ENCODE assay signal across 9 mouse cellular contexts in the genomic region with DNA sequence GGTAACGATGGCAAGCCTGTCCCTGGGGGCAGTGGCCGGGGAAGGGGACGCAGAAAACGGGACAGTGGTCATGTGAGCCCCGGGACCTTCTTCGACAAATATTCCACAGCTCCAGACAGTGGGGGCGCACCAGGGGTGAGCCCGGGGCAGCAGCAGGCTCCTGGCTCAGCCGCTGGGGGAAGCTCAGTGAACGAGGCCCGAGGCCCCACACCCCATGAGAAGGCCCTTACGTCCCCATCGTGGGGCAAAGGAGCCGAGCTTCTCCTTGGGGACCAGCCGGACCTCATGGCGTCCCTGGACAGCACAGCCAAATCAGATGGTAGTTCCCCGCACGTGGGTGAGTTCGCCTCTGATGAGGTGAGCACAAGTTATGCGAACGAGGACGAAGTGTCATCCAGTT. TPM values are rescaled to one million over a fixed set of nuclear protein-coding genes. Genes with fewer than 3 reads are reported as not detected.
A peak's percentile ranks its signal among the peaks of the same experiment; 100 is the strongest.
DNase-seq lines count a peak whose midpoint lies in the region; ATAC-seq and TF ChIP-seq lines count a peak whose summit lies in the region.
"Had no signal": no experiment of that assay in that cellular context is flagged by ENCODE, and none has a peak within 500 bp of the region (broad histone marks: within the 10 kb centered on the region; RNA-seq: fewer than 3 reads in every experiment).

No protein-coding gene starts in this region.

- intact Hi-C loops in heart, postnatal 25 days (cut with DNase I), result no loop called here

- H3K4me1 ChIP-seq in heart, embryonic 11.5 days (ENCODE audit: control insufficient read depth, insufficient read depth, low read length), result peaks cover 43% of the 10 kb centered on the region
- peaks cover 31% of the 10 kb centered on the region for H3K4me1 ChIP-seq in E14TG2a.4 (replicated peaks; ENCODE audit: low read depth, low read length)
- H3K4me1 ChIP-seq in forebrain, embryonic 15.5 days, result peaks cover 35% of the 10 kb centered on the region
- peaks cover 20% of the 10 kb centered on the region for H3K4me1 ChIP-seq in liver, embryonic 13.5 days (replicated peaks)

- H3K27ac ChIP-seq in heart, embryonic 11.5 days (ENCODE audit: low read depth, low read length), result no peak overlapping the region
- H3K27ac ChIP-seq in forebrain, embryonic 15.5 days (replicated peaks), result peak overlapping the region; percentile 97
- H3K27ac ChIP-seq in liver, embryonic 13.5 days, result no peak overlapping the region

- H3K27me3 ChIP-seq in heart, embryonic 11.5 days (ENCODE audit: control insufficient read depth, insufficient read depth, low read length), result peaks cover 34% of the 10 kb centered on the region
- peaks cover 88% of the 10 kb centered on the region for H3K27me3 ChIP-seq in E14TG2a.4 (ENCODE audit: insufficient read depth, low read length)
- no peaks in the 10 kb centered on the region for H3K27me3 ChIP-seq in forebrain, embryonic 15.5 days
- peaks cover 70% of the 10 kb centered on the region for H3K27me3 ChIP-seq in liver, embryonic 13.5 days

- TF ChIP-seq CTCF in E14TG2a.4 (conservative IDR thresholded peaks at IDR 0.05; ENCODE audit: low read length), result no peak

- H3K9ac ChIP-seq in heart, embryonic 11.5 days (ENCODE audit: low read depth, low read length), result no peak overlapping the region
- peak overlapping the region; percentile 94 for H3K9ac ChIP-seq in forebrain, embryonic 15.5 days (replicated peaks)
- no peak overlapping the region for H3K9ac ChIP-seq in liver, embryonic 13.5 days

- peak overlapping the region; percentile 97 for H3K4me2 ChIP-seq in heart, embryonic 11.5 days
- H3K4me2 ChIP-seq in forebrain, embryonic 15.5 days (replicated peaks), result peak overlapping the region; percentile 83
- H3K4me2 ChIP-seq in liver, embryonic 13.5 days, result peak overlapping the region; percentile 66

- H3K9me3 ChIP-seq in heart, embryonic 11.5 days (replicated peaks; ENCODE audit: control insufficient read depth, low read length), result no peaks in the 10 kb centered on the region
- H3K9me3 ChIP-seq in E14TG2a.4 (ENCODE audit: low read length), result no peaks in the 10 kb centered on the region
- H3K9me3 ChIP-seq in forebrain, embryonic 15.5 days, result no peaks in the 10 kb centered on the region
- H3K9me3 ChIP-seq in liver, embryonic 13.5 days (replicated peaks), result no peaks in the 10 kb centered on the region; the same call in 1 of the 2 replicates

- H3K4me3 ChIP-seq in heart, embryonic 11.5 days (ENCODE audit: low read depth, low read length), result peak overlapping the region; percentile 77
- peak overlapping the region; percentile 81 for H3K4me3 ChIP-seq in E14TG2a.4 (replicated peaks; ENCODE audit: low read length)
- peak overlapping the region; percentile 74 for H3K4me3 ChIP-seq in forebrain, embryonic 15.5 days
- peak overlapping the region; percentile 61; the same call in 1 of the 2 replicates for H3K4me3 ChIP-seq in liver, embryonic 13.5 days (replicated peaks)

- no peak for ATAC-seq in heart, embryonic 11.5 days (replicated peaks; ENCODE audit: insufficient number of reproducible peaks, low FRiP score, low TSS enrichment)
- no peak for ATAC-seq in forebrain, embryonic 15.5 days (replicated peaks)
- ATAC-seq in liver, embryonic 13.5 days (ENCODE audit: low read depth), result no peak
- ATAC-seq in erythroblast, adult 5-6 weeks (replicated peaks; ENCODE audit: low FRiP score, poor library complexity, severe bottlenecking), result no peak

- H3K36me3 ChIP-seq in heart, embryonic 11.5 days (ENCODE audit: control insufficient read depth, insufficient read depth, low read length), result 0 out of 2 replicates have a peak, but pooled peaks cover 3% of the 10 kb centered on the region
- H3K36me3 ChIP-seq in E14TG2a.4 (ENCODE audit: insufficient read depth, low read length), result no peaks in the 10 kb centered on the region
- peaks cover 7% of the 10 kb centered on the region; the same call in 1 of the 2 replicates for H3K36me3 ChIP-seq in forebrain, embryonic 15.5 days
- H3K36me3 ChIP-seq in liver, embryonic 13.5 days, result 0 out of 2 replicates have a peak, but pooled peaks cover 5% of the 10 kb centered on the region

- DNase-seq in heart, postnatal 25 days (ENCODE audit: low spot score), result no peak
- DNase-seq in liver, embryonic 13.5 days, result no peak
- DNase-seq in spleen, postnatal 14 days (ENCODE audit: low spot score in 2 of 2), result no peak
- DNase-seq in kidney, adult 11 months, result no peak

- WGBS in heart, embryonic 11.5 days (ENCODE audit: insufficient replicate concordance), result 52% methylated on average over 22 of the region's 22 CpGs
- WGBS in forebrain, embryonic 15.5 days, result 24% methylated on average over 22 of the region's 22 CpGs
- WGBS in liver, embryonic 13.5 days (ENCODE audit: insufficient replicate concordance), result 66% methylated on average over 22 of the region's 22 CpGs

RNA-seq across cellular contexts. Expression of gene Mn1, which starts 3.7 kb away (rescaled TPM):
- polyA plus RNA-seq in heart, embryonic 11.5 days (2014; fragmentation: Nextera tagmentation; extraction: Ambion mirVana), result 6.6 and 7.1 TPM in 2 replicates
- 10 to 100 TPM; 16.7 to 20.5 TPM for total RNA-seq in heart, postnatal 25 days (2021)
- polyA plus RNA-seq in forebrain, embryonic 15.5 days (2015; fragmentation: Nextera tagmentation; extraction: Ambion mirVana), result 102 and 109 TPM in 2 replicates
- 1.5 and 1.6 TPM in 2 replicates for polyA plus RNA-seq in liver, embryonic 13.5 days (2015; fragmentation: Nextera tagmentation; extraction: Ambion mirVana)
- 0.21 TPM in 1 of 2 replicates, not detected in the other for total RNA-seq in erythroblast, adult 5-6 weeks (2015; ENCODE audit: low replicate concordance)
- 0.14 TPM in 1 of 2 replicates, not detected in the other for total RNA-seq in erythroblast, adult 5-6 weeks (2017; ENCODE audit: low replicate concordance)
- polyA plus RNA-seq: C2C12 had no signal

Comparison
In these comparisons a context has a peak if more than half of its experiments do, and no peak if none do; other contexts are left out.
1. RNA of gene Mn1, which starts 3.7 kb away (polyA plus RNA-seq): 102 to 109 TPM in forebrain, embryonic 15.5 days; 6.6 to 7.1 TPM in heart, embryonic 11.5 days and 1.5 to 1.6 TPM in liver, embryonic 13.5 days; every median in the first group is over 10 times any median in the second.
2. Peak in every context shown above with its lines, with median percentiles within 50 percentile points of each other: H3K4me2 ChIP-seq and H3K4me3 ChIP-seq.